Mouse (Mus musculus) C2C12 (cell line): Measurements from ENCODE around the gene Ubxn7. TPM values are rescaled to one million over a fixed set of nuclear protein-coding genes. Genes with fewer than 3 reads are reported as not detected.

Experiments used
- H3K27me3 ChIP-seq: one replicate; pipeline ENCODE4 v1.6.1; 2011; ENCODE audit not compliant: control insufficient read depth, insufficient read depth, insufficient read length
- H3K36me3 ChIP-seq: one replicate; pipeline ENCODE4 v1.6.1; 2011; ENCODE audit not compliant: control insufficient read depth, insufficient read depth
- H3K4me3 ChIP-seq: one replicate; pipeline ENCODE4 v1.5.1; 2011; ENCODE audit warnings: mild to moderate bottlenecking, control low read depth; ENCODE audit not compliant: poor library complexity, insufficient read depth, severe bottlenecking
- H3K79me2 ChIP-seq: one replicate; pipeline ENCODE4 v1.6.1; 2011; ENCODE audit not compliant: control insufficient read depth, insufficient read depth
- H3K79me3 ChIP-seq: one replicate; pipeline ENCODE4 v1.6.1; 2011; ENCODE audit warnings: low read depth, control low read depth
- H3ac ChIP-seq: one replicate; pipeline ENCODE3; 2011; ENCODE audit warnings: low read depth; ENCODE audit not compliant: control insufficient read depth, insufficient read length
- CEBPB ChIP-seq: IDR thresholded peaks from one replicate; pipeline ENCODE4 v1.6.1; 2011; ENCODE audit warnings: low read depth, mild to moderate bottlenecking, control low read depth, moderate library complexity
- CTCF ChIP-seq: IDR thresholded peaks from one replicate; pipeline ENCODE4 v1.5.1; 2011; ENCODE audit not compliant: control insufficient read depth, insufficient read depth, insufficient read length
- FOSL1 ChIP-seq: IDR thresholded peaks from one replicate; pipeline ENCODE4 v1.8.0; 2011; ENCODE audit warnings: mild to moderate bottlenecking, low read length; ENCODE audit not compliant: poor library complexity, insufficient read depth, severe bottlenecking
- MAX ChIP-seq: IDR thresholded peaks from one replicate; pipeline ENCODE4 v1.6.1; 2011; ENCODE audit warnings: mild to moderate bottlenecking, control low read depth
- MYOD1 ChIP-seq: IDR thresholded peaks from one replicate; pipeline ENCODE4 v1.6.1; 2011; ENCODE audit warnings: low read depth; ENCODE audit not compliant: control insufficient read depth, insufficient read length
- MYOG ChIP-seq: IDR thresholded peaks from one replicate; pipeline ENCODE4 v1.6.1; 2011; ENCODE audit not compliant: control insufficient read depth, insufficient read length; ENCODE audit errors: extremely low read depth
- USF1 ChIP-seq: IDR thresholded peaks from one replicate; pipeline ENCODE4 v1.6.1; 2011; ENCODE audit warnings: low read depth, mild to moderate bottlenecking, control low read depth, moderate library complexity
- polyA plus RNA-seq: library from polyadenylated mRNA; unstranded; fragments of >200 nt; fragmentation: generic; extraction: Trizol; gene quantifications from one replicate; pipeline ENCODE4 v1.2.1, GENCODE M21; 2012; ENCODE audit warnings: missing spikeins

Gene Ubxn7
- polyA plus RNA-seq, 1 experiment = 10.8 TPM

DNA sequence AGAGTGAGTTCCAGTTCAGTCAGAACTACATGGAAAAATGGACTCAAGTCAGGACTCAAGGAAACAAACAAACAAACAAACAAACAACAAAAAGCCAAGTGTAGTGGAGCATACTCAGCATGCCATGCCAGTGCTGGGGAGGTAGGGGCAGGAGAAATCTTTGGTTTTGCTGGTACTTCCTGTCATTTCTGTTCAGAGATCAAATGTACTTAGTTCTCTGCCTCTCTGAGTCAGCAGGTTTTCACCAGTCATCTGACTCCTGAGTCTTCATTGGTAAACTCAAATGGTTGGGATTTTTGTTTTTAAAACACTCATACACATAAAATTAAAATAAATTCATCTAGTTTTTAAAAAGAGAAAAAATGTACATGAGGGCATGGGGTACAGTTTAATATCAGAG lies 13.5 kb downstream of the Ubxn7 start:
- H3K79me2 ChIP-seq = peaks cover 99% of the 10 kb centered on the region
- H3K27me3 ChIP-seq = no peaks in the 10 kb centered on the region
- no peak overlapping the region for H3ac ChIP-seq
- peaks cover 48% of the 10 kb centered on the region for H3K79me3 ChIP-seq
- TF ChIP-seq USF1 (no peak), CEBPB (no peak), CTCF (no peak), MYOG (no peak), MAX (no peak), FOSL1 (no peak), MYOD1 (no peak)
- H3K36me3 ChIP-seq = no peaks in the 10 kb centered on the region
- no peak overlapping the region for H3K4me3 ChIP-seq

DNA sequence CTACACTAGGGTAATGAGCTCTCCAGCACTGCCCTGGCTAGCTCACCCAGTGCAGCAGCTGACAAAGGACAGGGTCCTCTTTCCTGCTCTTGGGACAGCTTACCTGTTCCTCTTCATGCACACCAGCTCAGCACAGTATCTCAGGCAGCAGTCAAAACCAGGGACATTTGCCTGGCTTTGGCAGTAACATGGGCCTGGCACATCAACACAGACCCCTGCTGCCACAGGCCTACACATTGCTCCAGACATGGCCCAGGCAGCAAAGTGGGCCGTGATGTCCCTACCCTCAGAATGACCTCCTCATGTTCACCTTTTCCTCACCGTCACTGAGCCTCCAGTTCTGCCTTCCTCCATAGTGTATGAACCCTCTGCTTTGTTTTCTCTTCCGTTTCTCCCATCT lies 18.7 kb downstream of the Ubxn7 start:
- Histone ChIP-seq H3K79me2 (peaks cover 79% of the 10 kb centered on the region), H3K27me3 (no peaks in the 10 kb centered on the region), H3K36me3 (peaks cover 22% of the 10 kb centered on the region), H3K4me3 (no peak overlapping the region), H3ac (no peak overlapping the region), H3K79me3 (peaks cover 32% of the 10 kb centered on the region)
- TF ChIP-seq USF1 (no peak), CEBPB (no peak), MAX (no peak), CTCF (no peak), FOSL1 (no peak), MYOD1 (no peak), MYOG (no peak)

DNA sequence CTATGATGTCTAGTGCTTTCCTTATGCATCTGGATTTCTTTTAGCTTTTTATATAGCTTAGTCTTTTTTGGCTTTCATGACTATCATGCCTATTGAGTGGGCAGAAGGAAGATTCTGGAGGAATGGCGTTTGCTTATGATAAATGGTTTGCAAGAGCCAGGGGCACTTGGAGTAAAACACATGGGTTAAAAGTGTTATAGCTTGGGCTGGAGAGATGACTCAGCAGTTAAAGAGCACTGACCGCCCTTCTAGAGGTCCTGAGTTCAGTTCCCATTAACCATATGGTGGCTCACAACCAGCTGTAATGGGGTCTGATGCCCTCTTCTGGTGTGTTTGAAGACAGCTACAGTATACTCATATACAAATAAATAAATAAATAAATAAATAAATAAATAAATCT lies 31.5 kb downstream of the Ubxn7 start:
- Histone ChIP-seq H3K79me3 (peaks cover 1% of the 10 kb centered on the region), H3ac (no peak overlapping the region), H3K36me3 (peaks cover 8% of the 10 kb centered on the region), H3K79me2 (no peaks in the 10 kb centered on the region), H3K27me3 (no peaks in the 10 kb centered on the region), H3K4me3 (no peak overlapping the region)
- no peak for TF ChIP-seq MYOD1
- TF ChIP-seq USF1 = no peak
- TF ChIP-seq MYOG = no peak
- no peak for TF ChIP-seq MAX
- no peak for TF ChIP-seq CTCF
- TF ChIP-seq FOSL1 = no peak
- TF ChIP-seq CEBPB = no peak

DNA sequence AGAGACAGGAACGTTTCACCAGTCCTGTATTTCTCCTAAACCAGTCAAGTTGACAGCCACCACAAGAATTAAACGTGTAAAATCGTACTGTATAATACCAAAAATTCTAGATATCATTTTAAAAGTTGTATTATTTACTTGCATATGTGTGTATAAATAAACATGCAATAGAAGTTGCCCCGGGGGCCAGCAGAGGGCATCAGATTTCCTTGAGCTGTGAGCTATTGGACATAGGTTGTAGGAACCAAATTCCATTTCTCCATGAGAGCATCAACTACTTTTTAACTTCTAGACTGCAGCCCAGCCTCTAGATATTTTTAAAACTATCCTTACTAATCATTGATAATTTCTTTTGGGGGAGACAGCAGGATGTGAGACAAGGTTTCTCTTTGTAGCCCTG lies 39.3 kb downstream of the Ubxn7 start:
- Histone ChIP-seq H3K79me3 (no peaks in the 10 kb centered on the region), H3K4me3 (no peak overlapping the region), H3ac (no peak overlapping the region), H3K36me3 (peaks cover 22% of the 10 kb centered on the region), H3K79me2 (no peaks in the 10 kb centered on the region), H3K27me3 (no peaks in the 10 kb centered on the region)
- TF ChIP-seq MAX (no peak), USF1 (no peak), MYOD1 (no peak), CTCF (no peak), CEBPB (no peak), FOSL1 (no peak), MYOG (no peak)

DNA sequence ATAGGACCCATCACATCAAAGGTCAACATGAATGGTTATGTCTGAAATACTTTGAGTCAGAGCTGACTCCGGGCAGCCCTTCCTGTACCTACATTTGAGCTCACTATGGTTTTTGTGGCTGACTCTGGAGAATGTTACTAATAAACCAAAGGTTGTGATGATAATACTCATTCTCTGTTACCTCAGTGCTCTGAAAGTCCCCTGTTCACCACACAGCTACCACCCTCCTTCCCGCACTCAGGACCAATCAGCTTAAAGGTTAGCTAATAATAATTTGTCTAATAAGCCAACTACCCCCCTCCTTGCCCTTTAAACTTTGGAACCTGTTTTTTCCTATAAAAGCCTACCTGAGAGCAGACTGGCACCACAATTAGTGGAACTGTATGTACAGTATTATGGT lies 47.5 kb downstream of the Ubxn7 start:
- H3K36me3 ChIP-seq = peaks cover 55% of the 10 kb centered on the region
- no peaks in the 10 kb centered on the region for H3K27me3 ChIP-seq
- no peaks in the 10 kb centered on the region for H3K79me2 ChIP-seq
- H3K79me3 ChIP-seq = no peaks in the 10 kb centered on the region
- no peak overlapping the region for H3ac ChIP-seq
- TF ChIP-seq CTCF = no peak
- no peak for TF ChIP-seq MYOG
- no peak for TF ChIP-seq MAX
- no peak for TF ChIP-seq CEBPB
- TF ChIP-seq FOSL1 = no peak
- no peak for TF ChIP-seq USF1
- TF ChIP-seq MYOD1 = no peak
- H3K4me3 ChIP-seq = no peak overlapping the region

DNA sequence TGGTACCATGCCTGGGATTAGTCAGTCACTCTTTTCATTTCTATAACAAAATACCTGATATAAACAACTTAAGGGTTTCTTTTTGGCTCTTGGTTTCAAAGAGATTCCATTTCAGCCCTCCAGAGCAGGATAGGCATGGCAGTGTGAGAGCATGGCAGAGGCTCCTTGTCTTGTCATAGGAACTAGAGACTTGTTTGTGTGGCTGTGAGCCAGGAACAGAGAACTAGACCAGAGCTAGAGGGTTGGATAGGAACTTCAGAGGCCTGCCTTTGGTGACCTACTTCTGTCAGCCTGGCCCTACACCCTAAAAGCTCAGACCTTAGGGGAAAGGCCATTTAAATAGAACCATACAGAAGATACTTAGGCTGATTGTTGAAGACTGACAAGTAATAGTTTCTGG lies 50.8 kb downstream of the Ubxn7 start:
- Histone ChIP-seq H3K79me2 (no peaks in the 10 kb centered on the region), H3K27me3 (no peaks in the 10 kb centered on the region), H3K79me3 (no peaks in the 10 kb centered on the region), H3ac (no peak overlapping the region), H3K4me3 (no peak overlapping the region), H3K36me3 (peaks cover 33% of the 10 kb centered on the region)
- no peak for TF ChIP-seq MYOD1
- no peak for TF ChIP-seq MYOG
- no peak for TF ChIP-seq MAX
- no peak for TF ChIP-seq USF1
- no peak for TF ChIP-seq CTCF
- no peak for TF ChIP-seq FOSL1
- TF ChIP-seq CEBPB = no peak

DNA sequence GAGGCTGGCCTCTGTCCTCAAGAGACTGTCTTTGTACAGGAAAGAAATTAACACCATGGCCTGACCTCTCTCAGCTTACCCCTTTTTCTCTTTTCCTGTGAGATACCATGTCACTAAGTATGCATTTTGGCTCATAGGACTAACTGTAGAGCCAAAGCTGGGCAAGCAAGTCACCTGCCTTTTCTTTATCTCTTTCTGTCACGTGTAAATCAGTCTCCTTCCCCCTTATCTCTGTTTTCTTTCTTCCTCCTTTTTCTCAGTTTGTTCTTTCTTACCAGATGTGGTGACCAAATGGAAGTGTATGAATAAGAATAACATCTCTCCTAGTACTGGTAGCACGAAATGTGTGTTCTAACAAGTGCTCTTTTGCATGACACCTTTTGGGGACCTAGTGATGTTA lies 52.8 kb downstream of the Ubxn7 start:
- TF ChIP-seq CEBPB (no peak), FOSL1 (no peak), MYOG (no peak), MAX (no peak), CTCF (no peak), MYOD1 (no peak), USF1 (no peak)
- H3K4me3 ChIP-seq = no peak overlapping the region
- H3K79me2 ChIP-seq = no peaks in the 10 kb centered on the region
- H3K27me3 ChIP-seq = no peaks in the 10 kb centered on the region
- no peak overlapping the region for H3ac ChIP-seq
- no peaks in the 10 kb centered on the region for H3K79me3 ChIP-seq
- H3K36me3 ChIP-seq = peaks cover 24% of the 10 kb centered on the region
